7 mouse cellular contexts compared by ENCODE assay signal in the genomic region with DNA sequence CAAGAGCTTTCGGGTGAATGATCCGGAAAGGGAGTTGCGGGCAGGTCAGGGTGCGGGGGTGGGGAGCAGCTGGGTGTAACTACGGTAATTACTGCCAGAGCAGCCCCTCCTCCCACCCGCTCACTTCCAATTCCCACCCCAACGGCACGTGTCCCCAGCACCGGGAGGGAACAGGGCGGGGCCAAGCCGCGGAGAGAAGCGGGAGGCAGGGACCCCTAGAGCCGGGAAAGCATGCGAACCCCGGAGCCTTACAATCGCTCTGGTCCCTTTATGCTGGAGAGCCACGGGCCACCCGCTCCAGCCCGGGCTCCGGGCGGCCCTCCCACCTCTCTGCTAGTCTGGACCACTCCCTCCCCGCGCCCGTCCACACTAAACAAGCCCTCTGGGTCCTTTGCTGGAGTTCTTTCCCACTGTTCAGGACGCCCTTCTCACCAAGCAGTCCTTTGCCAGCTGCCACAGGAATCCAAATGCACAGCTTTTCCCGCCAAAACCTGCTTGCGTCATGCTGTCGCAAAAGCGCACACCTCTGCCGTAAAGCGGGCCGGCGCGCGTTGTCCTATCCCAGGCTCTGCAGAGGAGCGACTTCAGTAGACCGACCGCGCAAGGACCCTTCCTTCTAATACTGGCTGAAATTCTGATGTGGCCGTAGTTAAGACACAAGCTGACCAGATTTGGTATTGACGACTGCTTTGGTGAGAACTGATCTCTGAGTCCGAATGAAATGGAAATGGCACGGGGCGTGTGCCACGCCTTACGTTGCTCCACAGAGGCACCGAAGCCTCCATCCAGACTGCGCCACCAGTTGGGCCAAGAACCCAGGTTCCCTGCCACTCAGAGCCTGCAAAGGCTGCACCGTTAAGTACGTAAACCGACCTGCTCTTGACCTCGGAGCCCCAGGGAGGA. TPM values are rescaled to one million over a fixed set of nuclear protein-coding genes. Genes with fewer than 3 reads are reported as not detected.
A peak's percentile ranks its signal among the peaks of the same experiment; 100 is the strongest.
DNase-seq lines count a peak whose midpoint lies in the region; ATAC-seq lines count a peak whose summit lies in the region.

No protein-coding gene starts in this region.

- DNase-seq in adrenal gland, adult 8-10 months = peak; percentile 85
- peak; percentile 97 for DNase-seq in embryo, embryonic 9.5 days (ENCODE audit: extremely low spot score)
- DNase-seq in gastrocnemius, postnatal 4 days (ENCODE audit: low spot score in 2 of 2) = peak; percentile 75 to 90
- peak; percentile 92 to 94 for DNase-seq in left cerebral cortex, postnatal 36 days (ENCODE audit: low spot score in 2 of 2)
- DNase-seq in midbrain, embryonic 11.5 days (ENCODE audit: low spot score, missing footprints) = peak; percentile 100
- peak; percentile 80 for DNase-seq in skeletal muscle tissue, adult 2 months (ENCODE audit: low read depth, low spot score)

- H3K27ac ChIP-seq in intestine, embryonic 16.5 days (ENCODE audit: low read length) = peak overlapping the region; percentile 91
- peak overlapping the region; percentile 85 for H3K27ac ChIP-seq in midbrain, embryonic 11.5 days (ENCODE audit: low read depth, low read length)

- H3K4me3 ChIP-seq in intestine, embryonic 16.5 days (ENCODE audit: low read length) = peak overlapping the region; percentile 86
- H3K4me3 ChIP-seq in midbrain, embryonic 11.5 days (ENCODE audit: low read depth, low read length) = peak overlapping the region; percentile 74

- H3K9ac ChIP-seq in intestine, embryonic 16.5 days (ENCODE audit: low read depth, low read length) = peak overlapping the region; percentile 81
- peak overlapping the region; percentile 86 for H3K9ac ChIP-seq in midbrain, embryonic 11.5 days (ENCODE audit: low read length)

- intact Hi-C loops in left cerebral cortex, postnatal 36 days (cut with DNase I) = loop anchor here (5.0 kb wide), 1 partner anchor 41 kb away; a partner anchor contains a TSS

- H3K36me3 ChIP-seq in intestine, embryonic 16.5 days (ENCODE audit: control insufficient read depth, insufficient read depth, low read length) = peaks cover 3% of the 10 kb centered on the region; the same call in 1 of the 2 replicates
- peaks cover 7% of the 10 kb centered on the region for H3K36me3 ChIP-seq in midbrain, embryonic 11.5 days (ENCODE audit: control insufficient read depth, insufficient read depth, low read length)

- H3K9me3 ChIP-seq in intestine, embryonic 16.5 days (ENCODE audit: control insufficient read depth, low read length) = no peaks in the 10 kb centered on the region
- no peaks in the 10 kb centered on the region for H3K9me3 ChIP-seq in midbrain, embryonic 11.5 days (ENCODE audit: control insufficient read depth, low read length)

- H3K27me3 ChIP-seq in intestine, embryonic 16.5 days (replicated peaks; ENCODE audit: control insufficient read depth, insufficient read depth, low read length) = no peaks in the 10 kb centered on the region
- H3K27me3 ChIP-seq in midbrain, embryonic 11.5 days (ENCODE audit: control insufficient read depth, insufficient read depth, low read length) = no peaks in the 10 kb centered on the region

- WGBS in intestine, embryonic 16.5 days = under 1% methylated on average over 48 of the region's 53 CpGs
- under 1% methylated on average over 53 of the region's 53 CpGs for WGBS in midbrain, embryonic 11.5 days

- H3K4me2 ChIP-seq in intestine, embryonic 16.5 days (ENCODE audit: low read depth, low read length) = peak overlapping the region; percentile 93
- H3K4me2 ChIP-seq in midbrain, embryonic 11.5 days = peak overlapping the region; percentile 84

- peak; percentile 95 for ATAC-seq in intestine, embryonic 16.5 days
- ATAC-seq in midbrain, embryonic 11.5 days (ENCODE audit: low FRiP score) = peak; percentile 95

- H3K4me1 ChIP-seq in intestine, embryonic 16.5 days (ENCODE audit: control insufficient read depth, insufficient read depth, low read length) = peaks cover 7% of the 10 kb centered on the region; the same call in 1 of the 2 replicates
- peaks cover 14% of the 10 kb centered on the region for H3K4me1 ChIP-seq in midbrain, embryonic 11.5 days (ENCODE audit: control insufficient read depth, insufficient read depth, low read length)

RNA-seq across cellular contexts. Expression of a gene that starts 0.5 kb away (rescaled TPM):
- total RNA-seq in adrenal gland, adult 8-10 months (2022) = 1 to 10 TPM; 2.1 to 3.6 (median 2.9) TPM
- total RNA-seq in gastrocnemius, postnatal 4 days (2021) = 10 to 100 TPM in 1 of 2 experiments, 1 to 10 TPM in 1; 8.1 to 11.5 TPM
- polyA plus RNA-seq in intestine, embryonic 16.5 days (2015; fragmentation: Nextera tagmentation; extraction: Ambion mirVana) = 17.9 and 24.3 TPM in 2 replicates
- total RNA-seq in left cerebral cortex, postnatal 36 days (2021) = 1 to 10 TPM; 2.7 to 3.6 TPM
- 62.8 and 64.2 TPM in 2 replicates for polyA plus RNA-seq in midbrain, embryonic 11.5 days (2014; fragmentation: Nextera tagmentation; extraction: Ambion mirVana)

RNA-seq across cellular contexts. Expression of a gene that starts 33.4 kb away (rescaled TPM):
- not detected for total RNA-seq in adrenal gland, adult 8-10 months (2022)
- total RNA-seq in gastrocnemius, postnatal 4 days (2021) = not detected
- not detected in 2 replicates for polyA plus RNA-seq in intestine, embryonic 16.5 days (2015; fragmentation: Nextera tagmentation; extraction: Ambion mirVana)
- not detected for total RNA-seq in left cerebral cortex, postnatal 36 days (2021)
- polyA plus RNA-seq in midbrain, embryonic 11.5 days (2014; fragmentation: Nextera tagmentation; extraction: Ambion mirVana) = not detected in 2 replicates

RNA-seq across cellular contexts. Expression of a gene that starts 41.1 kb away (rescaled TPM):
- total RNA-seq in adrenal gland, adult 8-10 months (2022) = 100 to 1,000 TPM; 245 to 300 (median 274) TPM
- total RNA-seq in gastrocnemius, postnatal 4 days (2021) = 100 to 1,000 TPM; 137 to 144 TPM
- polyA plus RNA-seq in intestine, embryonic 16.5 days (2015; fragmentation: Nextera tagmentation; extraction: Ambion mirVana) = 323 and 324 TPM in 2 replicates
- 10 to 100 TPM; 62.9 to 70.7 TPM for total RNA-seq in left cerebral cortex, postnatal 36 days (2021)
- 155 and 175 TPM in 2 replicates for polyA plus RNA-seq in midbrain, embryonic 11.5 days (2014; fragmentation: Nextera tagmentation; extraction: Ambion mirVana)

Comparison
In these comparisons a context has a peak if more than half of its experiments do, and no peak if none do; other contexts are left out.
1. Peak in every context shown above with its lines: DNase-seq, ATAC-seq, H3K4me3 ChIP-seq and H3K27ac ChIP-seq.